Mouse (Mus musculus) liver, adult 2 months (tissue): ENCODE results near the gene Ccr10.

ENCODE experiments used
- CTCF ChIP-seq: fragments of 200-500 bp; IDR thresholded peaks from 2 replicates; pipeline ENCODE4 v1.5.1; 2011; ENCODE audit warnings: low read depth, low read length, control low read depth
- POLR2A ChIP-seq: fragments of 200-500 bp; IDR thresholded peaks from 2 replicates; pipeline ENCODE4 v1.6.1; 2011; ENCODE audit warnings: low read length, control low read depth; ENCODE audit not compliant: insufficient read depth; ENCODE audit errors: extremely low read depth

DNA sequence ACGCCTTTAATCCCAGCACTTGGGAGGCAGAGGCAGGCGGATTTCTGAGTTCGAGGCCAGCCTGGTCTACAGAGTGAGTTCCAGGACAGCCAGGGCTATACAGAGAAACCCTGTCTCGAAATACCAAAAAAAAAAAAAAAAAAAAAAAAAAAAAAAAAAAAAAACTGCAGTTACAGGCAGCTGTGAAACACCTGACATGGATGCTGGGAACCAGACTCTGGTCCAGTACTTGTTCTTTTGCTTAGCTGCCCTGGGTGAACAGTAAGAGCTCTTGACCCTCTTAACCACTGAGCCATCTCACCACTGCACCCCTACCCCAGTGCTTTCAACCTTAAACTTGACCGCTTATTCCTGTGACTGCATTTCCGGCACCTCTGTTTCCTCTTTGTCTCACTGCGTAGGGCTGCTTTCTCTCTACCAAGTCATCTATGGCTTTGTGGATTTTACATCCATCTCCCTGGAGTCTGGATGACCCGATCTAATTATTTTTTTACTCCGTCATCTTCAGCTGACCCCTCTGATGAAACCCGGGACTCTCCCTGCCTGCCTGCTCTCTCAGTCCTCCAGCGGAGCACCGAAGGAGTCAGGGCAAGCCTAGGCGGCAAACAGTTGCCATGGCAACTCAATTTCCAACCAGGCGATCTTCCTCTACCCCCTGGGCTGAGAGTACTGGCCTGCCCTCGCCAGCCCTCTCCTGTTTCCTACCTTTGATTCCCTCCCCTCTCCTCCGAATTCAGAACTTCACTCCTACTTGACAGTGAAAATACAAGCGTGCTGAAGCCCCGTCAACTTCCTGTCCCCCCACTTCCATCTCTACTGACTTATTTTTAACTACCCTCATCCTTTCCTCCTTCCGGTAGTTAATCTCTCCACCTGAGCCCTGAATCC lies 31.7 kb downstream of the Ccr10 start:
- TF ChIP-seq POLR2A (no peak), CTCF (no peak)
